Mouse (Mus musculus) erythroblast, embryonic 14.5 days (primary cell): ENCODE results near the gene Slc16a14.

Experiments used
- GATA1 ChIP-seq: IDR thresholded peaks from 2 replicates; pipeline ENCODE4 v1.6.1; 2012; ENCODE audit warnings: low read length, inconsistent platforms, mixed read lengths
- TAL1 ChIP-seq: IDR thresholded peaks from 3 replicates; pipeline ENCODE4 v1.6.1; 2012; ENCODE audit warnings: low read length, inconsistent platforms, mixed read lengths

DNA sequence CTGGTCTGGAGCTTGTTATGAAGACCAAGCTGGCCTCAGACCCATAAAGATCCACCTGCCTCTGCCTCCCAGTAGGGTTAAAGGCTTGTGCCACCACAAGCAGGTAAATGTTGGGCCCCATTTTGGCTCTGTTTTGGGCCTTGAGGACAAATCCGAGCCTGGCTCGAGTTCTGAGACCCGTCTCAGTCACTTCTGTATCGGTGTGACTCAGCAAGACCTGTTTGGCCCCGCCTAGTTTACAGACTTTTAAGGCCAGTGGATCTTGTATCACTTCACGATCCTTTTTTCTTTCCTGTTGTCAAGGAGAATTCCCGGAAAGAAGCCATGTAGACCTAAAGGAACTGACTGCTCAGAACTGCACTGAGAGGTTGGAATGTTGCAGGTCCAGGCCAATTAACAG lies 44.4 kb downstream of the Slc16a14 start:
- TF ChIP-seq GATA1: no peak
- TF ChIP-seq TAL1: no peak
